Mouse (Mus musculus): ENCODE results near the gene S100pbp. TPM values are rescaled to one million over a fixed set of nuclear protein-coding genes. Genes with fewer than 3 reads are reported as not detected.

S100pbp gene
- polyA plus RNA-seq, 1 experiment from 2014 or later: 20.3 TPM

GRCm38 (mm10) chr4:129211461-129211860 lies 21.9 kb upstream of the S100pbp start:
- Histone ChIP-seq H3K4me2 (replicated peaks; ENCODE audit: low read depth, low read length) (no peak overlapping the region), H3K27ac (ENCODE audit: low read length) (no peak overlapping the region), H3K9me3 (ENCODE audit: control insufficient read depth, low read depth, low read length) (no peaks in the 10 kb centered on the region), H3K4me1 (ENCODE audit: control insufficient read depth, insufficient read depth, low read length) (no peaks in the 10 kb centered on the region), H3K36me3 (ENCODE audit: control insufficient read depth, insufficient read depth, low read length) (peaks cover 49% of the 10 kb centered on the region), H3K9ac (replicated peaks; ENCODE audit: low read depth, low read length) (no peak overlapping the region), H3K4me3 (ENCODE audit: low read depth, low read length) (no peak overlapping the region), H3K27me3 (ENCODE audit: control insufficient read depth, insufficient read depth, low read length) (no peaks in the 10 kb centered on the region)
- no peak for ATAC-seq (ENCODE audit: insufficient number of reproducible peaks, insufficient read depth, low FRiP score, low read depth)
- WGBS: 74% methylated on average over 4 of the region's 4 CpGs

GRCm38 (mm10) chr4:129209504-129209903 lies 20.0 kb upstream of the S100pbp start:
- Histone ChIP-seq H3K4me1 (ENCODE audit: control insufficient read depth, insufficient read depth, low read length) (no peaks in the 10 kb centered on the region), H3K36me3 (ENCODE audit: control insufficient read depth, insufficient read depth, low read length) (peaks cover 43% of the 10 kb centered on the region), H3K4me3 (ENCODE audit: low read depth, low read length) (no peak overlapping the region), H3K27me3 (ENCODE audit: control insufficient read depth, insufficient read depth, low read length) (no peaks in the 10 kb centered on the region), H3K4me2 (replicated peaks; ENCODE audit: low read depth, low read length) (no peak overlapping the region), H3K27ac (ENCODE audit: low read length) (no peak overlapping the region), H3K9ac (replicated peaks; ENCODE audit: low read depth, low read length) (no peak overlapping the region), H3K9me3 (ENCODE audit: control insufficient read depth, low read depth, low read length) (no peaks in the 10 kb centered on the region)
- no peak for ATAC-seq (ENCODE audit: insufficient number of reproducible peaks, insufficient read depth, low FRiP score, low read depth)
- 51% methylated on average over 7 of the region's 7 CpGs for WGBS

DNA sequence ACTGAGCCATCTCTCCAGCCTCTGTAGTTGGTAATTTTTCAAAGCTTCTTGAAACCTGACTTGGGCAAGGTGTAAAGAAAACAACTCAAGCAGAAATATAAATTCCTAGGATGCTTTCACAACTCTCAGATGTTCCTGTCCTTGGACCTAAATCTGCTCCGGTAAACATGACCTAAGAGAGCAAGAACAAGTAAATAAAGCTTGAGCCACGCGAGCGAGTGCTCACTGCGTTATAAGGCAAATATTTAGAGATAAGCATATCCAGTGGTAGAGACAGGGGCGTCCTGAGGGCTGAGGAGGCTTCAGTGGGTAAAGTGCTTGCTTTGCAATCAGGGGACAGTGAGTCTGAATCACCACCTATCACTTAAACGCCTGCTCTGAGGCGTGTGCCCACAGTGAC lies 17.3 kb upstream of the S100pbp start:
- Histone ChIP-seq H3K36me3 (ENCODE audit: control insufficient read depth, insufficient read depth, low read length) (peaks cover 39% of the 10 kb centered on the region), H3K27me3 (ENCODE audit: control insufficient read depth, insufficient read depth, low read length) (no peaks in the 10 kb centered on the region), H3K9ac (replicated peaks; ENCODE audit: low read depth, low read length) (no peak overlapping the region), H3K4me3 (ENCODE audit: low read depth, low read length) (no peak overlapping the region), H3K9me3 (ENCODE audit: control insufficient read depth, low read depth, low read length) (no peaks in the 10 kb centered on the region), H3K4me1 (ENCODE audit: control insufficient read depth, insufficient read depth, low read length) (no peaks in the 10 kb centered on the region), H3K27ac (ENCODE audit: low read length) (no peak overlapping the region), H3K4me2 (replicated peaks; ENCODE audit: low read depth, low read length) (no peak overlapping the region)
- ATAC-seq (ENCODE audit: insufficient number of reproducible peaks, insufficient read depth, low FRiP score, low read depth): no peak
- 49% methylated on average over 8 of the region's 8 CpGs for WGBS

DNA sequence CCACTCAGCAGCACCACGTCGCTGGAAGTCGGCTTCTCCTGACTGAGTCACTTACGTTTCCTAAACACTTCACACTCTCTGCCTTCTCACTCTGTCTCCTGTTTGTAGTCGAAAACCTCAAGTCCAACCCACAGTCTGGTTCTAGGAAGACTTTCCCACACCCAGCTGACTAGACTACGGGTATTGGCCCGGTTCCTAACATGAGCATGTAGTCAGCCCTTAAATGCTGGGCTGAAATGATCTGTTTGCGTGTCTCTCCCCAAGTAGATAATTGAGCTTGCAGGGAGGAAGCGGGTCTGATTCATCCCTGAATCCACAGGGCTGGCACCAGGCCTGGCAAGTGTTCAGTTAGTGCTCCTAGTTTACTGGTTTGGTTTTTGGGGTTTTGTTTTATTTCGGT lies 15.1 kb upstream of the S100pbp start:
- peaks cover 42% of the 10 kb centered on the region for H3K36me3 ChIP-seq (ENCODE audit: control insufficient read depth, insufficient read depth, low read length)
- 92% methylated on average over 10 of the region's 10 CpGs for WGBS
- no peak for ATAC-seq (ENCODE audit: insufficient number of reproducible peaks, insufficient read depth, low FRiP score, low read depth)

GRCm38 (mm10) chr4:129197514-129197913 lies 8.0 kb upstream of the S100pbp start:
- Histone ChIP-seq H3K36me3 (ENCODE audit: control insufficient read depth, insufficient read depth, low read length) (peaks cover 41% of the 10 kb centered on the region), H3K4me1 (ENCODE audit: control insufficient read depth, insufficient read depth, low read length) (no peaks in the 10 kb centered on the region), H3K4me2 (replicated peaks; ENCODE audit: low read depth, low read length) (no peak overlapping the region), H3K27ac (ENCODE audit: low read length) (no peak overlapping the region), H3K9me3 (ENCODE audit: control insufficient read depth, low read depth, low read length) (no peaks in the 10 kb centered on the region), H3K4me3 (ENCODE audit: low read depth, low read length) (no peak overlapping the region), H3K27me3 (ENCODE audit: control insufficient read depth, insufficient read depth, low read length) (no peaks in the 10 kb centered on the region), H3K9ac (replicated peaks; ENCODE audit: low read depth, low read length) (no peak overlapping the region)
- no peak for ATAC-seq (ENCODE audit: insufficient number of reproducible peaks, insufficient read depth, low FRiP score, low read depth)
- WGBS: 99% methylated on average over 6 of the region's 6 CpGs

More for the DNA sequence above, 15.1 kb upstream of the S100pbp start:
- no peak overlapping the region for H3K4me2 ChIP-seq (replicated peaks; ENCODE audit: low read depth, low read length)
- H3K4me1 ChIP-seq (ENCODE audit: control insufficient read depth, insufficient read depth, low read length): no peaks in the 10 kb centered on the region
- no peak overlapping the region for H3K4me3 ChIP-seq (ENCODE audit: low read depth, low read length)
- no peaks in the 10 kb centered on the region for H3K27me3 ChIP-seq (ENCODE audit: control insufficient read depth, insufficient read depth, low read length)
- no peaks in the 10 kb centered on the region for H3K9me3 ChIP-seq (ENCODE audit: control insufficient read depth, low read depth, low read length)
- no peak overlapping the region for H3K27ac ChIP-seq (ENCODE audit: low read length)
- H3K9ac ChIP-seq (replicated peaks; ENCODE audit: low read depth, low read length): no peak overlapping the region

DNA sequence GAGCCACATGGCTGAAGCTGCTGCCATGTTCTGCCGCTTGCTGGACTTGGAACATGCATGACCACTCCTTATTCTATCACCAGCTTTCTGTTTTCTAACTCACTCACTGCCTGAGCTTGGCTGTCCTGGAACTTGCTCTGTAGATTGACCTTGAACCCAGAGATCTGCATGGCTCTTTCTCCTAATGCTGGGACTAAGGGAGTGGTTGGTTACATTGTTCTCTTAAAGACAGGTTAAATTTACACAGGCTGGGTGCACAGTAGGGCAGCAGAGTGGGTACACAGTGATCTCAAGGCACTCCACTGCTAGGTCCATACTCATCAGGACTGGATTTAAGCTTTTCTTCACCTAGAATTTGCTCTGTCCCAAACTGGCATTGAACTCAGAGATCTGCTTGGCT lies 4.8 kb upstream of the S100pbp start:
- H3K4me2 ChIP-seq (replicated peaks; ENCODE audit: low read depth, low read length): no peak overlapping the region
- H3K36me3 ChIP-seq (ENCODE audit: control insufficient read depth, insufficient read depth, low read length): peaks cover 29% of the 10 kb centered on the region
- ATAC-seq (ENCODE audit: insufficient number of reproducible peaks, insufficient read depth, low FRiP score, low read depth): no peak
- no peaks in the 10 kb centered on the region for H3K9me3 ChIP-seq (ENCODE audit: control insufficient read depth, low read depth, low read length)
- H3K27me3 ChIP-seq (ENCODE audit: control insufficient read depth, insufficient read depth, low read length): no peaks in the 10 kb centered on the region
- no peak overlapping the region for H3K9ac ChIP-seq (replicated peaks; ENCODE audit: low read depth, low read length)
- no peak overlapping the region for H3K27ac ChIP-seq (ENCODE audit: low read length)
- 93% methylated on average over 1 of the region's 1 CpGs for WGBS
- H3K4me1 ChIP-seq (ENCODE audit: control insufficient read depth, insufficient read depth, low read length): peaks cover 12% of the 10 kb centered on the region
- no peak overlapping the region for H3K4me3 ChIP-seq (ENCODE audit: low read depth, low read length)

DNA sequence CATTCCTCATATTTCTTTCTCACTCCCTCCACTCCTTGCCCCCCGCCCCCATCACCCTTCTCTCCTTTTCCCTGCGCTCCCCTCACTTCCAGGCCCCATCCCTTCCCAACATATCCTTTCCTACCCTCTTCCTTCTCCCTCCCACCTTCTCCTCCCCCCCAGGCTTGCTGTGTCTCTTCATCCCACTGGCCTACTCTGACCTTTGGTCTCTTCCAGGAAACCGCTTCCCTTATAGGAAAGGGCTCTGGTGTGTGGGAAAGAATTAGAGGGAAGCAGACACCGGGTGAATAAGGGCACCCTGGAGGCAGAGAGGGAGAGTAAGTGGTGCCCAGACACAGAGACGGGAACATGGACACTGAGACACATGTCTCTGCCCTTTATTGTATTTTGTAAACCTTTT lies 2.2 kb upstream of the S100pbp start:
- H3K27me3 ChIP-seq (ENCODE audit: control insufficient read depth, insufficient read depth, low read length): no peaks in the 10 kb centered on the region
- H3K4me3 ChIP-seq (ENCODE audit: low read depth, low read length): no peak overlapping the region

GRCm38 (mm10) chr4:129190538-129190937 lies 1.0 kb upstream of the S100pbp start:
- Histone ChIP-seq H3K36me3 (ENCODE audit: control insufficient read depth, insufficient read depth, low read length) (no peaks in the 10 kb centered on the region; the same call in 1 of the 2 replicates), H3K9ac (replicated peaks; ENCODE audit: low read depth, low read length) (peak overlapping the region; percentile 77), H3K4me1 (ENCODE audit: control insufficient read depth, insufficient read depth, low read length) (peaks cover 12% of the 10 kb centered on the region), H3K27me3 (ENCODE audit: control insufficient read depth, insufficient read depth, low read length) (no peaks in the 10 kb centered on the region), H3K4me3 (ENCODE audit: low read depth, low read length) (peak overlapping the region; percentile 94), H3K9me3 (ENCODE audit: control insufficient read depth, low read depth, low read length) (no peaks in the 10 kb centered on the region), H3K27ac (ENCODE audit: low read length) (peak overlapping the region; percentile 74), H3K4me2 (replicated peaks; ENCODE audit: low read depth, low read length) (peak overlapping the region; percentile 84)
- no peak for ATAC-seq (ENCODE audit: insufficient number of reproducible peaks, insufficient read depth, low FRiP score, low read depth)
- 4% methylated on average over 12 of the region's 12 CpGs for WGBS

More for the DNA sequence above, 2.2 kb upstream of the S100pbp start:
- 82% methylated on average over 5 of the region's 5 CpGs for WGBS
- Histone ChIP-seq H3K36me3 (ENCODE audit: control insufficient read depth, insufficient read depth, low read length) (peaks cover 9% of the 10 kb centered on the region), H3K9ac (replicated peaks; ENCODE audit: low read depth, low read length) (no peak overlapping the region), H3K4me2 (replicated peaks; ENCODE audit: low read depth, low read length) (no peak overlapping the region), H3K9me3 (ENCODE audit: control insufficient read depth, low read depth, low read length) (no peaks in the 10 kb centered on the region), H3K27ac (ENCODE audit: low read length) (no peak overlapping the region), H3K4me1 (ENCODE audit: control insufficient read depth, insufficient read depth, low read length) (peaks cover 12% of the 10 kb centered on the region)
- ATAC-seq (ENCODE audit: insufficient number of reproducible peaks, insufficient read depth, low FRiP score, low read depth): no peak

DNA sequence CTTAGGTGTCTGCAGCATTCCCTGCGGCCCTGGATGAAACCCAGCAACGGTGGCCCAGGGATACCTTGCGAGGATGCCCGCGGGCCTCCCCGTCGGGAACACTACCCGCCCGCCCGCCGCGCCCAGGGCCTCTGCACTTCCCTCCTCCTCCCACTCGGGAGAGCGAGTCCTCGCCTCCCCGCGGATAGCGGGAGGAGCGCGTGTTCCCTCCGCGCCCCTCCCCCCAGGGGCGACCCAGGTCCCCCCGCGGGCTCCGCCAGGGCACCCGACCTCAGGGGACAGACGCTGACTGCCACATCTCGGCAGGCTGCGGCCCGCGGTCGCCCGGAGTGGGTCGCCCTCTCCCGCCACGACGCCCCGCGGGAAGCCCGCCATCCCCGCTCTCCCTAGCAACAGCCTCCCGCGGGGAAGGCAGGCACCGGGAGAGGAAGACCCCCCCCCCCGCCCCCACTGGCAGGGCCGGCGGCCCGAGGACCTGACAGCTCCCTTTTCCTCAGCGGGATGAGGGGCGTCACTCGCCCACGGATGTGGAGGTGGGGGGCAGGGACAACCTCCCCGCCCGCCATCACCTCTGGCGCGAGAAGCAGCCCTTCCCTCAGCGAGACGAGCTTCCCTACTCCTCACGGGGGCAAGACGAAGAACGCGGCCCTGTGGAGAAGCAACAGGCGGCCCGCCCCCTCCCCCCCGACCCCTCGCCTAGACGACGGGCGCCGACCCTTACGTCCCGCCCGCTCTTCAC lies 555 bp downstream of the S100pbp start:
- WGBS: under 1% methylated on average over 66 of the region's 74 CpGs
- Histone ChIP-seq H3K9ac (replicated peaks; ENCODE audit: low read depth, low read length) (peak overlapping the region; percentile 76), H3K4me3 (ENCODE audit: low read depth, low read length) (peak overlapping the region; percentile 94), H3K27ac (ENCODE audit: low read length) (peak overlapping the region; percentile 90), H3K4me2 (replicated peaks; ENCODE audit: low read depth, low read length) (peak overlapping the region; percentile 53), H3K27me3 (ENCODE audit: control insufficient read depth, insufficient read depth, low read length) (no peaks in the 10 kb centered on the region), H3K36me3 (ENCODE audit: control insufficient read depth, insufficient read depth, low read length) (no peaks in the 10 kb centered on the region), H3K9me3 (ENCODE audit: control insufficient read depth, low read depth, low read length) (no peaks in the 10 kb centered on the region), H3K4me1 (ENCODE audit: control insufficient read depth, insufficient read depth, low read length) (peaks cover 12% of the 10 kb centered on the region)
- ATAC-seq (ENCODE audit: insufficient number of reproducible peaks, insufficient read depth, low FRiP score, low read depth): peak; percentile 70

Measured in stomach, embryonic 14.5 days (tissue).